Mouse (Mus musculus): Measurements from ENCODE around the gene Gm44973. TPM values are rescaled to one million over a fixed set of nuclear protein-coding genes. Genes with fewer than 3 reads are reported as not detected.

The Gm44973 gene
- 3.6 and 4.7 TPM in 2 replicates for polyA plus RNA-seq (2015; fragmentation: Nextera tagmentation; extraction: Ambion mirVana)

- Histone ChIP-seq H3K4me1 (ENCODE audit: control insufficient read depth, insufficient read depth, low read length) (peaks cover 10% of the 10 kb centered on the region), H3K4me2 (ENCODE audit: low read depth, low read length) (peak within 1 kb of the TSS; percentile 68), H3K9ac (ENCODE audit: low read depth, low read length) (peak within 1 kb of the TSS; percentile 90), H3K27ac (ENCODE audit: low read length) (peak within 1 kb of the TSS; percentile 99), H3K36me3 (ENCODE audit: control insufficient read depth, insufficient read depth, low read length) (peaks cover 32% of the 10 kb centered on the region), H3K9me3 (ENCODE audit: control insufficient read depth, low read length) (peaks cover 2% of the 10 kb centered on the region; the same call in 1 of the 2 replicates), H3K4me3 (ENCODE audit: low read length) (peak within 1 kb of the TSS; percentile 76), H3K27me3 (replicated peaks; ENCODE audit: control insufficient read depth, insufficient read depth, low read length) (no peaks in the 10 kb centered on the region)
- 2% methylated on average over 74 of the region's 76 CpGs for WGBS
- peak; percentile 77 for ATAC-seq
Observed at GRCm38 (mm10) chr7:5015118-5016001, at the start of gene Gm44973. Gene Gm44973 (plus strand): TSS chr7:5015496.

DNA sequence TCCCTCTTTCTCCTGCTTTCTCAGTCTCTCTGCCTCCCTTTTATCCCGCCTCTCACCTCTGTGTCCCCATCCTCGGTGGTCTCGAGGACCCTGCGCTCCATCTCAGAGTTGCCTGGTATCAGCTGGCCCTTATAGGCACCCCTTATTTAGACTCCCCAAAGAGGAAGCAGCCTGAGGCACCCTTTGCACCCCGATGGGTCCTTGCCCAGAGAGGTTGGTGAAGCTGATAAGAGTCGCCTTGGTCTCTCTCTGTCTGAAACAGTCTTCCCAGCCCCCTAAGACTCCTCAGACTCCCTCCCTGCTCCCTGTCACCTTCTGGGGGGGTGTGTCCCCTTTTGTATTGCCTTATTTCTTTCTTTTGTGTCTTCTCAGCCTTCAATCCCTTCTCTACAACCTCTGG is 44.2 kb upstream of the Gm44973 start, which contains the start of gene Sbk3:
Gene Sbk3, minus strand, starts transcription at position 101 of the 400 bp plus-strand sequence.
- Histone ChIP-seq H3K4me3 (ENCODE audit: low read length) (no peak within 1 kb of the TSS), H3K4me1 (ENCODE audit: control insufficient read depth, insufficient read depth, low read length) (no peaks in the 10 kb centered on the region), H3K27ac (ENCODE audit: low read length) (no peak within 1 kb of the TSS), H3K4me2 (ENCODE audit: low read depth, low read length) (no peak within 1 kb of the TSS), H3K9ac (ENCODE audit: low read depth, low read length) (no peak within 1 kb of the TSS), H3K36me3 (ENCODE audit: control insufficient read depth, insufficient read depth, low read length) (no peaks in the 10 kb centered on the region), H3K27me3 (replicated peaks; ENCODE audit: control insufficient read depth, insufficient read depth, low read length) (no peaks in the 10 kb centered on the region), H3K9me3 (ENCODE audit: control insufficient read depth, low read length) (no peaks in the 10 kb centered on the region)
- ATAC-seq: no peak
- 36% methylated on average over 6 of the region's 6 CpGs for WGBS

GRCm38 (mm10) chr7:4971710-4972109 is 43.6 kb upstream of the Gm44973 start:
- 17% methylated on average over 7 of the region's 7 CpGs for WGBS
- no peak overlapping the region for H3K4me2 ChIP-seq (ENCODE audit: low read depth, low read length)
- no peak overlapping the region for H3K4me3 ChIP-seq (ENCODE audit: low read length)

GRCm38 (mm10) chr7:4972321-4973047 is 42.8 kb upstream of the Gm44973 start:
- WGBS: 69% methylated on average over 18 of the region's 18 CpGs
- H3K4me1 ChIP-seq (ENCODE audit: control insufficient read depth, insufficient read depth, low read length): no peaks in the 10 kb centered on the region
- no peaks in the 10 kb centered on the region for H3K9me3 ChIP-seq (ENCODE audit: control insufficient read depth, low read length)
- no peak overlapping the region for H3K4me3 ChIP-seq (ENCODE audit: low read length)
- no peak overlapping the region for H3K4me2 ChIP-seq (ENCODE audit: low read depth, low read length)
- no peak for ATAC-seq
- H3K9ac ChIP-seq (ENCODE audit: low read depth, low read length): no peak overlapping the region
- no peaks in the 10 kb centered on the region for H3K36me3 ChIP-seq (ENCODE audit: control insufficient read depth, insufficient read depth, low read length)
- no peaks in the 10 kb centered on the region for H3K27me3 ChIP-seq (replicated peaks; ENCODE audit: control insufficient read depth, insufficient read depth, low read length)
- no peak overlapping the region for H3K27ac ChIP-seq (ENCODE audit: low read length)

More at GRCm38 (mm10) chr7:4971710-4972109, 43.6 kb upstream of the Gm44973 start:
- H3K27ac ChIP-seq (ENCODE audit: low read length): no peak overlapping the region
- no peak for ATAC-seq
- no peaks in the 10 kb centered on the region for H3K27me3 ChIP-seq (replicated peaks; ENCODE audit: control insufficient read depth, insufficient read depth, low read length)
- H3K9ac ChIP-seq (ENCODE audit: low read depth, low read length): no peak overlapping the region
- H3K9me3 ChIP-seq (ENCODE audit: control insufficient read depth, low read length): no peaks in the 10 kb centered on the region
- no peaks in the 10 kb centered on the region for H3K36me3 ChIP-seq (ENCODE audit: control insufficient read depth, insufficient read depth, low read length)
- H3K4me1 ChIP-seq (ENCODE audit: control insufficient read depth, insufficient read depth, low read length): no peaks in the 10 kb centered on the region

GRCm38 (mm10) chr7:4975455-4975854 is 39.8 kb upstream of the Gm44973 start:
- Histone ChIP-seq H3K27me3 (replicated peaks; ENCODE audit: control insufficient read depth, insufficient read depth, low read length) (no peaks in the 10 kb centered on the region), H3K9ac (ENCODE audit: low read depth, low read length) (no peak overlapping the region), H3K4me1 (ENCODE audit: control insufficient read depth, insufficient read depth, low read length) (no peaks in the 10 kb centered on the region), H3K36me3 (ENCODE audit: control insufficient read depth, insufficient read depth, low read length) (no peaks in the 10 kb centered on the region), H3K27ac (ENCODE audit: low read length) (no peak overlapping the region), H3K4me3 (ENCODE audit: low read length) (no peak overlapping the region), H3K4me2 (ENCODE audit: low read depth, low read length) (no peak overlapping the region), H3K9me3 (ENCODE audit: control insufficient read depth, low read length) (no peaks in the 10 kb centered on the region)
- 47% methylated on average over 4 of the region's 4 CpGs for WGBS
- no peak for ATAC-seq

- Histone ChIP-seq H3K4me1 (ENCODE audit: control insufficient read depth, insufficient read depth, low read length) (no peaks in the 10 kb centered on the region), H3K9me3 (ENCODE audit: control insufficient read depth, low read length) (no peaks in the 10 kb centered on the region), H3K9ac (ENCODE audit: low read depth, low read length) (no peak overlapping the region), H3K36me3 (ENCODE audit: control insufficient read depth, insufficient read depth, low read length) (no peaks in the 10 kb centered on the region), H3K27me3 (replicated peaks; ENCODE audit: control insufficient read depth, insufficient read depth, low read length) (no peaks in the 10 kb centered on the region), H3K27ac (ENCODE audit: low read length) (no peak overlapping the region), H3K4me3 (ENCODE audit: low read length) (no peak overlapping the region), H3K4me2 (ENCODE audit: low read depth, low read length) (no peak overlapping the region)
- ATAC-seq: no peak
- 89% methylated on average over 7 of the region's 7 CpGs for WGBS
Observed at GRCm38 (mm10) chr7:4976832-4977231, 38.5 kb upstream of the Gm44973 start.

DNA sequence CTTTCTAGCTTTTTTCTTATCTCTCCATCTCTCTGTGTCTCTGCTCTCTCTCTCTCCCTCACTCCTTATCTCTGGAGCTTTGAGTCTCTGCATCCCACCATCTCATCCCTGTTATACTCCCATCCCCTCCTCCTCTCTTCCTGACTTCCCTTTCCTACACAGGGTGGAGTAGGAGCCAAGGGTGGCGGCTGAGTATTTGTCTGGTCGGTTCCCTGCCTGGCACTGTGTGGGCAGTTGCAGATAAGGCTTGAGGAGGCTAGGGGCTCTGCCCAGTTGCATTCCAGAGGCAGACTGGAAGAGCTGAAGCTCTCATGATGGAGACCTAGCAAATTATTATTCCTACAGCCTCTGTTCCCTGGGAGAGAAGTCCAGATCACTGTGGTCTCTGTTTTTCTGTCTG is 27.0 kb upstream of the Gm44973 start:
- no peak overlapping the region for H3K9ac ChIP-seq (ENCODE audit: low read depth, low read length)
- H3K4me2 ChIP-seq (ENCODE audit: low read depth, low read length): no peak overlapping the region
- no peak overlapping the region for H3K27ac ChIP-seq (ENCODE audit: low read length)
- no peaks in the 10 kb centered on the region for H3K27me3 ChIP-seq (replicated peaks; ENCODE audit: control insufficient read depth, insufficient read depth, low read length)
- H3K9me3 ChIP-seq (ENCODE audit: control insufficient read depth, low read length): peaks cover under 1% of the 10 kb centered on the region; the same call in 1 of the 2 replicates
- H3K4me3 ChIP-seq (ENCODE audit: low read length): no peak overlapping the region
- peaks cover 11% of the 10 kb centered on the region for H3K36me3 ChIP-seq (ENCODE audit: control insufficient read depth, insufficient read depth, low read length)
- H3K4me1 ChIP-seq (ENCODE audit: control insufficient read depth, insufficient read depth, low read length): no peaks in the 10 kb centered on the region
- ATAC-seq: no peak
- WGBS: 53% methylated on average over 2 of the region's 2 CpGs

DNA sequence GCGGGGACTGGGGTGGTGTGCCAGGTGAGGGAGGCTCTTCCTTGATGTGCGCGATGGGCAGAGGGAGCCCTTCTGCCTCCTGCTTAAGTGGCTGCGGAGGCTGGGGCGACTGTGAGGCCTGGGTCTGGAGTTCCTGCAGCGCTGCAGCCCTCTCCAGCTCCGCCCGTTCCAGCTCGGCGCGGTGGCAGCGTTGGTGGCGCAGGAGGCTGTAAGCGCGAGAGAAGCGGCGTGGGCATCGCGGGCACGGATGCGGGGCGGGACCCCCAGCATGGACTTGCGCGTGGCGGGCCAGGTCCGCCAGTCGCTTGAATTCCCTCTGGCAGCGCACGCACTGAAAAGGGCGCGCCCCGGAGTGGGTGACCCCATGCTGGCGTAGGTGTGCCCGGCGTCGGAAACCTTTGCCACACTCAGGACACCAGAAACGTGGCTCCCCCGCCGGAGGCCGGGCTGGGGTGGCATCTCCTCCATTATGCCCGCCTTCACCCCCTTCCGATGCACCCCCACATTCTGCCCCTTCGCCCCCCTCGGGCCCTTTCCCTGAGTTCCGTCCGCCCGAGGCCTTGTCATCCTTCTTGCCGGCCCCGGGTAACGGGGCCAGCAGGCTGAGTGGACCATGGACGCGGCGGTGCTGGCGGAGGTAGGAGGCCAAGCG is 21.8 kb upstream of the Gm44973 start:
- H3K27me3 ChIP-seq (replicated peaks; ENCODE audit: control insufficient read depth, insufficient read depth, low read length): no peaks in the 10 kb centered on the region
- no peak overlapping the region for H3K27ac ChIP-seq (ENCODE audit: low read length)
- H3K4me3 ChIP-seq (ENCODE audit: low read length): no peak overlapping the region
- no peak overlapping the region for H3K4me2 ChIP-seq (ENCODE audit: low read depth, low read length)
- 55% methylated on average over 55 of the region's 55 CpGs for WGBS
- peaks cover 19% of the 10 kb centered on the region for H3K36me3 ChIP-seq (ENCODE audit: control insufficient read depth, insufficient read depth, low read length)
- peaks cover 10% of the 10 kb centered on the region for H3K9me3 ChIP-seq (ENCODE audit: control insufficient read depth, low read length)
- no peak overlapping the region for H3K9ac ChIP-seq (ENCODE audit: low read depth, low read length)
- no peak for ATAC-seq
- peaks cover 12% of the 10 kb centered on the region for H3K4me1 ChIP-seq (ENCODE audit: control insufficient read depth, insufficient read depth, low read length)

Measured in intestine, embryonic 16.5 days (tissue).